Mouse (Mus musculus): Measurements from ENCODE around the gene Slc4a1ap. TPM values are rescaled to one million over a fixed set of nuclear protein-coding genes. Genes with fewer than 3 reads are reported as not detected.

Slc4a1ap gene
- total RNA-seq, 2 experiments from 2014 or later, result 37.3 to 45.1 TPM

DNA sequence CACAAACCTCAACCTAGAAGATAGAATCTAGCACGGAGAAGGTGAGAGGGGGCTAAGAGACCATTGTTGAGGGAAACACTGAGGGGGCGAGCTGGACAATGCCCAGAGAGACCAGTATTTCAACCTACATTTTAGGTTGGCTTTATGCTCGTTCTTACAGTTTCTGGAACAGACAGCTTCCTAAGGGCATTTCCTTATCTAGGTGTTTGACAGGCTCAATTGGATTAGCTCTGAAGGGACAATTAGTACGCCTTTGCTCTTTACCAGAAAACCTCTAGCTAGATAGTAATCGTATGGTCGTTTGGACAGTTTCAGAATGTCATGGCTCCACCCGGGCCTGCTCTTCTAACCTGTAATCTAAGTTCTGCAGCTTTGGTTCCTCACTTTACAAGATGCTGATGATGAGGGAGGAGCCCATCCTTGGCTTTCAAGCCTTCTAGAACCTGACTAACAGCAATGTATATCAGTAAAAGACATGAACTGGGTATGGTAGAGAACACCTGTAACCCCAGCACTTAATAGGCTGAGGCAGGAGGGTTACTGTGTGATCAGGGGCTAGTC lies 74.4 kb downstream of the Slc4a1ap start:
- no peak for ATAC-seq (replicated peaks; ENCODE audit: poor library complexity, severe bottlenecking)

DNA sequence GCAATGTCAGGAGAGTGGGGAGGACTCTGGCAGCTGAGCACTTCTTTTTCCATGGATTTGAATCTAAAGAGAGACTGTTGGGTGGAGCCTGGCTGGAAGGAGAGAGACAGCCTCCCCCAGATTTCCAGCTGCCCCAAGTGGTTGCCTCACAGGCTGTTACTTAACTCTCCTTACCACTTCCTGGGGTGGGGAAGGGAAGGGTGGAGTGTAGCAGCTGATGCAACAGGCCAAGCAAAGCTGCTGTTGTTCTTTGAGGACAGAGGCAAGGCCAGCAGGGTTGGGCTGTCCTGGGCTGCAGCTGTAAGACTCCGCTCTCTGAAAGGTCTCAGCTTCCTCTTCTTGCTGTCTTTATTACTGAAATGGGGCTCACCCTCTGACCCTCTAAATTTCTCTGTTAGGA lies 75.6 kb downstream of the Slc4a1ap start:
- ATAC-seq (replicated peaks; ENCODE audit: poor library complexity, severe bottlenecking), result peak; percentile 94

DNA sequence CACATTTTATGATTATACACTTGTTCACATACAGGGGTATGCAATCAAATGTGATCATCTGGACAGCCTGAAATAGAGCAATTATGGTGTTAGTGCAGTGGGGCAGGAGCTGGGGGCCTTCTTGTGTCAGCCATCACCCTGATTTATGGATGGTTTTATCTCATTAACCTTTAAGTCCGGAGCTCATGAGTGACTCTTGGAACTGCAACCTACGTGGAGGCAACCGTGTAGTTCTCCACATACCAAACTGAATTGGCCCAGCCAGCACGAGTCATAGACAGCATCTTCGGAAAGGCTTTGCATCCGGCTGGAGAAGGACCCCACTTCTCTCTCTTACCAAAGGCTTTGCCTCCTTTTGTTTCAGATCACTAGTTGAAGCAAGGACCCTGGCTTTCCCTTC lies 77.0 kb downstream of the Slc4a1ap start:
- ATAC-seq (replicated peaks; ENCODE audit: poor library complexity, severe bottlenecking), result no peak

DNA sequence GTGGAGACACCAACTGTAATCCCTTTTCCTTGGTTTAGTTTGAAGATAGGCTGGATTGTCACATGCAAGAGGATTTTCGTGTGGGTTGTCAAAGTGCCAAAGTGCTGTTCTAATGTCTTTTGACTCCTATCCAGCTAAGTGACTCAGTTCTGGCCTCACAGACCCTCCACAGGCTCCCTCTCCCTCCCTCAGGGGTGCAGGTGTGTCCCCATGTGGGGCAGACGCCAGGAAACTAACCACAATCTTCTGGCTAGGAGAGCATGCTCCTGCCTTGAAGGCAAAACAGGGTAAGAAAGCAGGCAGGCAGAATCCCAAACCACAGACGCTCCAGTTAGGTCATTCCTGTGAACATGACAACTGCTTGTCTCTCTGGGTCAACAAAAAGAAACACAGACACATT lies 79.4 kb downstream of the Slc4a1ap start:
- ATAC-seq (replicated peaks; ENCODE audit: poor library complexity, severe bottlenecking), result no peak

Other genes starting within 250 kb of the Slc4a1ap start
- gene Ift172, start 235.9 kb upstream of the Slc4a1ap start, total RNA-seq (2014; fragmentation: Nextera tagmentation), result 16.5 and 29.2 TPM in 2 replicates
- gene Ift172, start 235.9 kb upstream of the Slc4a1ap start, total RNA-seq (2017), result 12.7 and 44.9 TPM in 2 replicates
- gene Fndc4, start 230.9 kb upstream of the Slc4a1ap start, total RNA-seq (2014; fragmentation: Nextera tagmentation), result not detected in 2 replicates
- gene Fndc4, start 230.9 kb upstream of the Slc4a1ap start, total RNA-seq (2017), result not detected in 2 replicates
- gene Gckr, start 229.6 kb upstream of the Slc4a1ap start, total RNA-seq (2014; fragmentation: Nextera tagmentation), result not detected in 2 replicates
- gene Gckr, start 229.6 kb upstream of the Slc4a1ap start, total RNA-seq (2017), result not detected in 2 replicates
- 17.9 and 18.0 TPM in 2 replicates for gene Zfp512, start 74.6 kb upstream of the Slc4a1ap start, total RNA-seq (2014; fragmentation: Nextera tagmentation)
- gene Zfp512, start 74.6 kb upstream of the Slc4a1ap start, total RNA-seq (2017), result 21.5 and 29.5 TPM in 2 replicates
- not detected in 2 replicates for gene 4930548H24Rik, start 41.3 kb upstream of the Slc4a1ap start, total RNA-seq (2014; fragmentation: Nextera tagmentation)
- gene 4930548H24Rik, start 41.3 kb upstream of the Slc4a1ap start, total RNA-seq (2017), result not detected in 2 replicates
- gene Gpn1, start 32.3 kb upstream of the Slc4a1ap start, total RNA-seq (2014; fragmentation: Nextera tagmentation), result 22.0 and 31.5 TPM in 2 replicates
- 35.3 and 46.6 TPM in 2 replicates for gene Gpn1, start 32.3 kb upstream of the Slc4a1ap start, total RNA-seq (2017)
- 13.8 and 19.2 TPM in 2 replicates for gene Supt7l, start 812 bp downstream of the Slc4a1ap start, total RNA-seq (2014; fragmentation: Nextera tagmentation)
- gene Supt7l, start 812 bp downstream of the Slc4a1ap start, total RNA-seq (2017), result 18.0 and 20.3 TPM in 2 replicates
- gene Mrpl33, start 69.9 kb downstream of the Slc4a1ap start, total RNA-seq (2014; fragmentation: Nextera tagmentation), result 543 and 559 TPM in 2 replicates
- 224 and 356 TPM in 2 replicates for gene Mrpl33, start 69.9 kb downstream of the Slc4a1ap start, total RNA-seq (2017)
- 22.9 and 33.9 TPM in 2 replicates for gene Rbks, start 170.6 kb downstream of the Slc4a1ap start, total RNA-seq (2014; fragmentation: Nextera tagmentation)
- 22.4 and 28.9 TPM in 2 replicates for gene Rbks, start 170.6 kb downstream of the Slc4a1ap start, total RNA-seq (2017)
- 81.3 and 123 TPM in 2 replicates for gene Babam2, start 170.7 kb downstream of the Slc4a1ap start, total RNA-seq (2014; fragmentation: Nextera tagmentation)
- gene Babam2, start 170.7 kb downstream of the Slc4a1ap start, total RNA-seq (2017), result 47.7 and 63.9 TPM in 2 replicates

All from granulocyte monocyte progenitor cell, adult 5-6 weeks (primary cell).